Mouse (Mus musculus) granulocyte monocyte progenitor cell, adult 5-6 weeks (primary cell): ENCODE measurements around the gene Wdr78. TPM values are rescaled to one million over a fixed set of nuclear protein-coding genes. Genes with fewer than 3 reads are reported as not detected.

ENCODE experiments used
- ATAC-seq: replicated peaks from 2 replicates; pipeline ENCODE4 v1.8.0; 2016; ENCODE audit warnings: mild to moderate bottlenecking, moderate TSS enrichment, inconsistent platforms; ENCODE audit not compliant: poor library complexity, severe bottlenecking
- total RNA-seq, 2 experiments: library from RNA; stranded (forward) in 1 of 2; stranded (reverse) in 1 of 2; fragments of 200-712, 200-1000 nt in 1 of 2; fragments of >200 nt in 1 of 2; fragmentation: Nextera tagmentation in 1 of 2; gene quantifications; 2 replicates each; pipeline ENCODE4 v1.2.3; 2014 to 2017

Gene Wdr78
- 1.7 and 8.1 TPM in 2 replicates for total RNA-seq (2014; fragmentation: Nextera tagmentation)
- total RNA-seq (2017), result 1.2 and 1.7 TPM in 2 replicates

DNA sequence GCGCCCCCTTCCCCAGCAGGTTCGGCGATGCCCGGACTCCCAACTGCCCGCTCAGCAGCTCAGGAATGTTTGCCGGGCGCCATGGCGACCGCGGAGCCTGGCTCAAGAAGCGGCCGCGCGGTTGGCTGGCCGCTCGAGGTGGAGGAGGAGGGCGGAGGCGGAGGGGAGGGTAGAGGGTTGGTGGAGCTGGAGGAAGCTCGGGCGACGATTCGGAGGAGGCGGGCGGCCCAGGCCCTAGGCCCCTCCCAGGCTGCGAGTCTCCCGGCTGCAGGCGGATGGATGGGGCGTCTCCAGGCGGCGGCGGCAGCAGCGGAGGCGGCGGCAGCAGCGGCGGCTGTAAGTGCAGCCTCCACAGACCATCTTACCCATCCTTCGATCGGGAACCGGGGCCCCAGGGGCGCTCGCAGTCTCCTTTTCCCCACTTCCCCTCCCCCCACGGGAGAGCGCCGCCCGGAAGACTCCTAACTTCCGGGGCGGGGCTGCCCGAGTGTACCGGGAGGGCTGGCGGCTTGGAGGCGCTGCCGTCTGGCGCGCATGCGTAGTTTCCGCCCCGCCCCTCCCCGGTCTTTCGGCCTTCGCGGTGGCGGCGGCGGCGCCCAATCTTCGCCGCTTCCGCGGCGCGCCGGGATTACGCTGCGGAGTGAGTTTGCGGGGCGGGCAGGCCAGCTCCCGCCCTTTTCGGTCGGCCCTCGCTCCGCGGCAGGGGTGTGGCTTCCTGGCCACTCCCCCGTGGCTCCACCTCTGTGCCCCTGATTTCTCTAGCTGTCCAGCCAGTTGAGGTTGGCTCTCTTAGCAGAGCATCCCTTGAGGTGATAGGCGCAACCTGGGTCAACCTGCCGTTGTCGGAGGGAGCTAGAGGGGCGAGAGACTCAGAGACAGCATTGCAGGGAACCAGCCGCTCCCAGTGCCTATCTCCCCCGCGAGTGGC lies at the start of gene Wdr78, which contains the start of gene Mier1:
Gene Wdr78 (minus strand): TSS at position 372 of the 928 bp plus-strand sequence.
Gene Mier1 (plus strand): TSS at position 207 of the 928 bp plus-strand sequence.
- ATAC-seq, result peak; percentile 87

DNA sequence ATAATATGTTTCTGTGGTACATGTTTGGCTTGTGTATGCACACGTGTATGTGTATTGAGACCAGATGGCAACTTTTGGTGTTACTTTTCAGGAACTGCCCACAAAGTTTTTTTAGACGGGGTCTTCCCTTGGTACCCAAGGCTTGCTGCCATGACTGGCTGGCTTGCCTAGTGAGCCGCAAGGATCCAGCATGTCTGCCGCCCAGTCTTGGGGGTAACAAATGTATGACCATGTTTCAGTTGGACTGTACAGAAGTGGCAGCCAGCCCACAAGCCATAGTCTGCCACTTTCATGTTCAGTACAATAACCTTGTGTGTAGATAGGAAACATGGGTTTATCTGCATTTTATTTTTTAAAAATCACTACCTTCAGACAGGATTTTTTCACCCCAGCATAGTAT lies 44.4 kb upstream of the Wdr78 start:
- no peak for ATAC-seq

DNA sequence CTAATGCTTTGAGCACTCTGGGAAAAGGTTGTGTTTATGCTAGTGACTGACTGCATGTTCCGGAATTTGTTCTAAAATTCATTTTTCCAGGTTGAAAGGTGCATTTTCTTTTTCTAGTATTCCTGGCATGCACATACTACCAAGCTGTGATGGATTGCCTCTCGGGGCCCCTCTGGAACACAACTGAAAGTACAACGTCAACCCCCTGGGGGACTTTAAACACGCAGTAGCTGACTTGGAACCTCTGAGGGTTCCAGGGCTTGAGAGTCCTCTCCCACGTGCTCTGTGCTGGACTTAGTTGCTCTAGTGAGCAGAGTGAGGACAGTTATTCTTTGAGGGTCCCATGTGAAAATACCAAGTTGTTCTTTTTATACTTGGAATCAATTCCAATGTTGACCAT lies 37.6 kb upstream of the Wdr78 start:
- ATAC-seq, result no peak

DNA sequence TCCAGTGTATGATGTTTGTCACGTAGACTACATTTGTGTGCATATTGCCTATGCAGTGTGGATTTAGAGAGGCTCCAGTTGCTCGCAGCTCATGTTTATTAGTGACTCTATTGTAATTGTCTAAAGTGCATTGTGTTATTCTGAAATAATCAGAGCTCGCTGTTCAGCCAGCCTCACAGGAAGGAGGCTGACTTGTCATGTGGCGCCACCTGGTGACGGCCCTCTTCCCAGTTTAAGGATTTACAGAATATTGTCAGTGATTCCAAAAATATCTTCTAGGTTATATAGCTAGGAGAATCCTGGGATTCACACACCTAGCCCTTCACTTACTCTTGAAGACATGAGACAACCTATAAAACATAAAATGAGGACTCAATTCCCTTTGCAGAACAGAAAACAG lies 32.0 kb upstream of the Wdr78 start:
- ATAC-seq, result peak; percentile 55; the same call in 1 of the 2 replicates

DNA sequence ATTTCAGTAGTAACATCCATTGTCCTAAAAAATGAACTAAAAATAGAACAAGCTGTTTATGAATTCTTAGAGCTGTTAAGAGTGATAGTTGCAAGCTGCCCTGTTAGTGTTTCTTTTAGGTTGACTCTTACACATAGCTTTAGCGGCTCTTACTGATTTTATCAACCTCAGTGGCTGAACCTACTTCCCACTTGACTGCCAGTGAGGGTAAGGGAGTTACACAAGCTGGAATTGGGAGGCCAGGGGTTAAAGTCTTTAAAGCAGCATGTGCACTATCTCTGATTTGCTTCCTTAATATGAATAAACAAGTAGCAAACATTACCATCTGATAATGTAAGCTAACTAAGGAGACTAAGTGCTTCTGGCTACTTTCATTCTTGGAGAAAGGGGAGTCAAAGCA lies 22.6 kb upstream of the Wdr78 start:
- ATAC-seq, result 0 out of 2 replicates have a peak, but pooled peaks have one; percentile 25

- ATAC-seq, result no peak
Observed at GRCm38 (mm10) chr4:103126533-103126932, 12.2 kb upstream of the Wdr78 start.

DNA sequence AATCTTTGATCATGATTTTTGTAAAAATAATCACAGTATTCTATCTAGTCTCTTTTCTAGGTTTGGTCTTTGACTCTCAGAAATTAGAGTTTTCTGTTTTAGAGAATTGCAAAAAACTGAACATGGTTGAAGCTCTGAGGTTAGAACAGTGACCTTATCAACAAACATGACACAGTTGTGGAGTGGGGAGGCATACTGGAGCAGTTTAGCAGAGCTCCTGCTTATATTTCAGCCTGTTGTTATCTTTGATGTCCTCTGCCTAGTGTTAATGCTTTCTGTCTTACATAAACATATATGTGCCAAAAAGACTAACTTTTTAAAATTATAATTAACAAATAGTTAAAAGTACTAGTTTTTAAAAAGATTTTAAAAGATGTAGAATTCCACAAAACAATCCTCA lies 9.3 kb upstream of the Wdr78 start:
- no peak for ATAC-seq

GRCm38 (mm10) chr4:103123086-103123485 lies 8.7 kb upstream of the Wdr78 start:
- ATAC-seq, result peak; percentile 40

DNA sequence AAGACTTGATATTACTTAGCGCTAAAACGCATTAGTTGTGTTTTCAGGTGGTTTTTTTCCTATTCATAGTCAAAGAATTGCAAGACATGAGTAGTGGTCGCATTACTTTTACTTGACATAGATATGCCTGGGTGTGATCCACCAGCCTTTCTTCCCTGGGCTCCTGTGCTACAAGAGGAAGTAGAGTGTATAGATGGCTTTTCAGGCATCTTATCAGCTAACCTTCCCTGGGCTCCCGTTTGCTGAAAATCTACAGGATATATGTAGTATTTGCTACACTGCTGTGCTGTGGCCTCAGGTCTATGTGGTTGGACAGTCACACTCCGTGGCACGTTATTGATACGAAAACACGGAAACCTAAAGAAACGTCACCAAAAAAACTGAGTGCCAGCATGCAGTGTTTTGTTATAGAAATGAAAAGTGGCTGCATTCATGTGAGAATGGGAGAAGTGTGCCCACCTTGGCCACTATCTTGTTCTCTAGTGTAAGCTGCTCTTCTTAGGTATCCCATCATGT lies 6.6 kb upstream of the Wdr78 start:
- ATAC-seq, result 0 out of 2 replicates have a peak, but pooled peaks have one; percentile 10

- ATAC-seq, result peak; percentile 17; the same call in 1 of the 2 replicates
Observed at GRCm38 (mm10) chr4:103120395-103120794, 6.0 kb upstream of the Wdr78 start.

DNA sequence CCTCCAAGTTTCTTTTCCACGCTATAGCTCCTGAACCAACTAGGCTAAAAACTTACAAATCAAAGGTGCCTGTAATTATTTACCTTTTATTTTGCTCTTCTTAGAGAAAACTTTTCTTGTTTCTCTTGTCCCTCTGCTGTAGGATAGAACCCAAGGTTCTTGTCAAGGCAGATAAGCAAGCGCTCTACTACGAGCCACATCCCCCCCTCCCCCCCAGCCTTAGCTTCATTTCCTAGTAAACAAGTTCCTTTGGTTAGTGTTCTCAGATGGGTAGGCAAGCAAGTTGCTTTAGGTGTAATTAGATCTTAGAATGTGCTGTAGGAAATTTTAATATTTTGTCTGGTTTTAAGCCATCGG lies 5.7 kb upstream of the Wdr78 start:
- no peak for ATAC-seq

GRCm38 (mm10) chr4:103119229-103120027 lies 5.1 kb upstream of the Wdr78 start:
- ATAC-seq, result peak; percentile 43

DNA sequence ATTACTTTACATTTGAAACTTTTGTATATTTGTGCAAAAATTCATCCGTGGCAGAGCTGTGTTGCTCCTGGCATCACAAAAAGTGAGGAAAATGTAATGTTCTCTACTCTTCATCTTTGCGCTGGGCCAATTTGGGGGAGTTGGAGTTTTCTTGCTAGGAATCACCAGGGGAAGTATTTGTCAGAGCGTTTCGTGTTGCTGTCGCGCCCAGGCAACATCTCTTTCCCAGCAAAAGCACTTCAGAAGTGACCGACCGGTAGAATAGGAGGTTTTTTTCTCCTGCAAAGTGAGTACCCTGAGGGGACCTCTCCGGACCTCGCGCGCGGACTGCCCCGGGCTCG lies 4.5 kb upstream of the Wdr78 start:
- no peak for ATAC-seq

DNA sequence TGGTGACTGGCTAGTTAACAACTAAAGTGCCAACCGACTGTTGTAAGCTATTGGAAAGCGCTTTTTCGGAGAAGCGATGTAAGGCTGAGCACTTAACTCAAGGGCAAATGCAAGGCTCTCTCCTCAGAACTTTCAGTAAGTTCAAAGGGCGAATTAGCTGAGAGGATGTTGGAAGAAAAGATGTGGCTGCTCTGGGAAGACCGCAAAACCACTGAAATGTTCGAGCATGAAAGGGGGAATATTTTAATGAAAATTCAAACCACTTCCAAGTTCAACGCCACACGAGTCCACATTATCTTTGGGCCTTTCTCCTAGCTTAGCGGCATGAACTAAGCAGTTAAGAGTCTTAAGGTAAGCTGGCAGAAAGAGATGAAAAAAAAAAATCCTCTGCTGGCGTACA lies 953 bp downstream of the Wdr78 start:
- ATAC-seq, result no peak

DNA sequence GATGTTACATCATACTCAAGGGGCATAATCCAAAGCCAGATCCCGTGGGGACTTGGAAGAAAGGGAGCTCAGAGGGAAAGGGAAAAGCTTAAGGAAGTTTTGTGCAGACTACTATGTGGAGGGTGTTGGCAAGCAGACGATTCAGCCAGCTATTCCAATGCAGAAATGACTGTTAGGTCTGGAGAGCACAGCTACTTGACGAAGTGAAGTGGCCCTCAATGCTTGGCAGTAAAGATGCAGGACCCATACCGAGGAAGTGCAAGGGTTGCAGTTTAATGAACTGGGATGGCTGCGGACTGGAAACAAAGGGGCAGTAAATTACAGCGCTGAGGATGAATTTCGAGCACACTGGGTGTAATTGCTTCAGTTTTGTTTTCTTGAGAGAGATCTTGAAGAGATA lies 1.7 kb downstream of the Wdr78 start:
- no peak for ATAC-seq

- ATAC-seq, result no peak
Observed at GRCm38 (mm10) chr4:103098532-103098931, 15.8 kb downstream of the Wdr78 start.

DNA sequence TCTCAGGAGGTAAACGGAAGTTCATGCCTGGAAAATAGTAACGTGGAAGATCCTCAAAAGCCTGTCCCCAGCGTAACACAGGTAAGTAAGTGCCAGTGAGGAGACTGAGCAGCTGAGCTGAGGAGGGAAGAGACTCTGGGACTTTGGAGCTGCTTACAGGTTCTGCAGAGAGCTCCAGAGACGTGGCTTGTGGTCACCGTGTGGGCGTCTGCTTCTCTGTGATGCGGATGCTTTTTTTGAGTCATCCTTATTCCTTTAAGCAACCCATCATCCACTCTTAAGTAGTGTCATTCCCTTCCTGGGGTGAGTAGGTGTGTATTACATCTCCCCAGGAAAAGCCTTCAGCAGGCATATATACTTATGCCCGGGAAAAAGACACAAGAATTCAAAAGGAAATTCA lies 18.4 kb downstream of the Wdr78 start:
- no peak for ATAC-seq

DNA sequence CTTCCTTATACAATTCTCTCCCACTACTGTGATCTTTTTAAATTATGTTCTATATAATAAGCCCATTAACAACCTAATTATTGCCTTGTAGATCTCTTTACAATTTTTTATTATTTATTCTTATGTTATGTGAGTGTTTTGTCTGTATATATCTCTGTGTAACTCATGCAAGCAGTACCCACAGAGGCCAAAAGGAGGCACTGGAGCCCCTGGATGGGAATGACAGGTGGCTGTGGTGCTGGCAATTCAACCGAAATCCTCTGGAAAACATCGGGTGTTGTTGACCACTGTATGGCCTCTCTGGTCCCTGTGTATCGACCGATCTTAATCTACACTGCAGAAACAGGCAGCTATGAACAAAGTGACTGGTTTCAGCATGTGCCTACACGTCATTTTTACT lies 29.1 kb downstream of the Wdr78 start:
- ATAC-seq, result no peak

GRCm38 (mm10) chr4:103070631-103071030 lies 43.7 kb downstream of the Wdr78 start:
- ATAC-seq, result no peak

DNA sequence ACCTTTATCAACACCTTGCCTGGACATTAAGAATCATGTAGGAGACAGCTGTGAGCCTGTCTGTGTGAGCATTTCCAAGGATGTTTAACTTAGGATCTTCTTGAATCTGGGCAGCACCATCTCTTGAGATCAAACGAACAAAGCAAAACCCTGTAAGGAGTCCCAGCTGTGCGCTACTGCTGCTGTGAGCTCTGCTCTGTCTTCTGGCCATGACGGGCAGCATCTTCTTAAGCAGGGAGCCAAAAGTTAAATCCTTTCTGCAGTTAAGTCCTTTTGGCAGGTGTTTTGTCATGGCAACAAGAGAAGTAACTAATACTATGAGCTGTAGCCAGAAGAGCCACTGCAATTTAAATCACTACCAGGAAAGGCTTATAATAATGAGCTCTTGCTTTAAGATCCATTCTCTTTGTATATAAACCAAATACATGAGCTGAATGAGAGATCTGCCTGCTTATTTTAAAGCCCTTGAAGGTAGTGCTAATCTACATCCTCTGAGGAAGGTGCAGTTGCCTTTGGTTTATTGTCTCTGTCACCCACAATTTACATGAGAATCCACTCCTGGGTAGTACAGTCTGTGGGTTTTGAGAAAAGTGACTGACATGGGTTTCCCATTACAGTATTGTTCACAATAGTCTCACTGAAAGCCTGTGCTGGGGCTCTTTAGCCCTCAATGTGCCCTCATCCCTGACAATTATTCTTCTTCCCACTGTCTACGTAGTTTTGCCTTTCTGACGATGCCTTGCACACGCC lies 46.3 kb downstream of the Wdr78 start:
- ATAC-seq, result no peak
